Mouse (Mus musculus) midbrain, postnatal 0 days (tissue): ENCODE results near the gene 1700025F22Rik. TPM values are rescaled to one million over a fixed set of nuclear protein-coding genes. Genes with fewer than 3 reads are reported as not detected.
"Not testable (repeated sequence)": the region's sequence is repeated elsewhere in the genome, so short reads cannot be mapped to it uniquely, and the experiment has no call there.

Experiments
- ATAC-seq: fragments of 200-750 bp; cut with Nextera tagmentation; 2 replicates; pipeline ENCODE4 v1.8.0; 2017; ENCODE audit warnings: moderate number of reproducible peaks, mild to moderate bottlenecking, moderate TSS enrichment, moderate library complexity; ENCODE audit not compliant: low FRiP score
- DNase-seq: peaks from one replicate; pipeline ENCODE4 v3.0.0-alpha.2; 2015; ENCODE audit warnings: low spot score
- H3K27ac ChIP-seq: fragments of 300-500 bp; sonication (generic); 2 replicates; pipeline ENCODE4 v1.5.1; 2014; ENCODE audit warnings: low read depth, mild to moderate bottlenecking, low read length, mixed read lengths
- H3K27me3 ChIP-seq: fragments of 300-500 bp; sonication (generic); 2 replicates; pipeline ENCODE4 v1.6.1; 2014; ENCODE audit warnings: low read length, control low read depth, mixed read lengths; ENCODE audit not compliant: insufficient read depth
- H3K36me3 ChIP-seq: fragments of 300-500 bp; sonication (generic); 2 replicates; pipeline ENCODE4 v1.6.1; 2014; ENCODE audit warnings: low read length, control low read depth, mixed read lengths; ENCODE audit not compliant: insufficient read depth
- H3K4me1 ChIP-seq: fragments of 300-500 bp; sonication (generic); 2 replicates; pipeline ENCODE4 v1.6.1; 2014; ENCODE audit warnings: mild to moderate bottlenecking, control low read depth, antibody characterized with exemption, low read length, mixed read lengths; ENCODE audit not compliant: insufficient read depth
- H3K4me2 ChIP-seq: fragments of 300-500 bp; sonication (generic); 2 replicates; pipeline ENCODE4 v1.6.1; 2014; ENCODE audit warnings: low read depth, mild to moderate bottlenecking, low read length, mixed read lengths; ENCODE audit not compliant: poor library complexity, severe bottlenecking
- H3K4me3 ChIP-seq: fragments of 300-500 bp; sonication (generic); 2 replicates; pipeline ENCODE4 v1.5.1; 2014; ENCODE audit warnings: low read depth, mild to moderate bottlenecking, low read length, moderate library complexity
- H3K9ac ChIP-seq: fragments of 300-500 bp; sonication (generic); replicated peaks from 2 replicates; pipeline ENCODE4 v1.6.1; 2014; ENCODE audit warnings: mild to moderate bottlenecking, low read length, moderate library complexity, mixed read lengths; ENCODE audit not compliant: poor library complexity, severe bottlenecking
- H3K9me3 ChIP-seq: fragments of 300-500 bp; sonication (generic); 2 replicates; pipeline ENCODE4 v1.6.1; 2016; ENCODE audit warnings: low read length, control low read depth
- CTCF ChIP-seq: IDR thresholded peaks from 2 replicates; pipeline ENCODE4 v1.5.1; 2016; ENCODE audit warnings: antibody characterized with exemption, mild to moderate bottlenecking
- WGBS: fragments of 180-500 bp; shearing (Covaris S2); extraction: QIAGEN DNeasy Blood & Tissue Kit; methylation state at CpG from one replicate; pipeline ENCODE4 v1.1.7; 2014; 5-methylcytosine and 5-hydroxymethylcytosine counted together
- polyA plus RNA-seq: library from polyadenylated mRNA; unstranded; fragments of >200 nt; fragmentation: Nextera tagmentation; extraction: Ambion mirVana; gene quantifications from 2 replicates; pipeline ENCODE4 v1.2.1, GENCODE M21; 2015
- total RNA-seq: library from RNA; depleted of rRNA; stranded (reverse); fragments of >200 nt; gene quantifications from 2 replicates; pipeline ENCODE4 v1.2.3, GENCODE M21; 2014

The 1700025F22Rik gene
- total and polyA plus RNA-seq, 2 experiments from 2014 or later, result not detected

DNA sequence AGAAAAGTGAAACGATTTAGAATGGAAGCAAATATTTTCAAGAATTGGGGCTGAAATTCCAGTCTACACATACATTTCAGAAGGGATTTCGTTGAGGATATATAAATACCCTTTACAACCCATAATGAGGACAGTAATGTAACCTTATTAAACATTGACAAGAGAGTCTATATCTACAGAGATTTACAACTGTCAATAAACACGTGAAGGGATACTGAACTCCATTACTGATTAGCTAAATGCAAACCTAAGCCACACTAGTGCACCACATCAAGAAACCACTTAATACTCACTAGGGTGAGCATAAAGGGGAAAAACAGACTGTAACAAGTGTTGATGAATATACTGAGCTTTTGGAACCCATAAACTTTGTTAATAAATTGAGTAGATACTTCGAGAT is 29.8 kb downstream of the 1700025F22Rik start:
- Histone ChIP-seq H3K4me3 (no peak overlapping the region), H3K27me3 (no peaks in the 10 kb centered on the region), H3K36me3 (no peaks in the 10 kb centered on the region), H3K9me3 (no peaks in the 10 kb centered on the region), H3K9ac (no peak overlapping the region), H3K4me1 (no peaks in the 10 kb centered on the region), H3K27ac (no peak overlapping the region), H3K4me2 (no peak overlapping the region)
- ATAC-seq, result no peak
- DNase-seq, result no peak
- WGBS, result 81% methylated on average over 4 of the region's 4 CpGs
- TF ChIP-seq CTCF, result no peak

- H3K27ac ChIP-seq, result no peak overlapping the region
- no peaks in the 10 kb centered on the region for H3K9me3 ChIP-seq
- no peak overlapping the region for H3K9ac ChIP-seq
- DNase-seq (no peak), ATAC-seq (no peak)
- H3K27me3 ChIP-seq, result no peaks in the 10 kb centered on the region
- no peaks in the 10 kb centered on the region for H3K4me1 ChIP-seq
- no peak overlapping the region for H3K4me2 ChIP-seq
- no peak overlapping the region for H3K4me3 ChIP-seq
- WGBS, result 89% methylated on average over 2 of the region's 2 CpGs
- no peak for TF ChIP-seq CTCF
- no peaks in the 10 kb centered on the region for H3K36me3 ChIP-seq
Observed at GRCm38 (mm10) chr19:11134852-11135251, 30.3 kb downstream of the 1700025F22Rik start.

DNA sequence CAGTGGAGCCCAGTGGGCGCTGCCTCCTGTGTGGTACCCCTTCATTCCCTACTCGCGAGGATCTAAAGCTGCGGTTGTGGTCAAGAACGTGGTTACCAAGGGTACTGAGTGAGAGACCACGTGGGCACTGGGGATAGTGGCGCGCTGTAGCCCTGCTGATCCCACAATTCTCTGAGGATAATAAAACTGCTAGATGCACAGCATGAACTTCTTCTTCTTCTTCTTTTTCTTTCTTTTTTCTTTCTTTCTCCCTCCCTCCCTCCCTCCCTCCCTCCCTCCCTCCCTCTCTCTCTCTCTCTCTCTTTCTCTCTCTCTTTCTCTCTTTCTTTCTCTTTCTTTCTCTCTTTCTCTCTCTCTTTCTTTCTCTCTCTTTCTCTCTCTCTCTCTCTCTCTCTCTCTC is 34.3 kb downstream of the 1700025F22Rik start, which contains the start of gene 1700017D01Rik:
TSS of gene 1700017D01Rik (minus strand) at position 101 of the 400 bp plus-strand sequence.
- H3K36me3 ChIP-seq, ATAC-seq, DNase-seq, H3K27me3 ChIP-seq, H3K9ac ChIP-seq, H3K9me3 ChIP-seq, H3K4me3 ChIP-seq, H3K4me1 ChIP-seq, H3K4me2 ChIP-seq, H3K27ac ChIP-seq: not testable (repeated sequence)
- WGBS, result 86% methylated on average over 8 of the region's 8 CpGs

DNA sequence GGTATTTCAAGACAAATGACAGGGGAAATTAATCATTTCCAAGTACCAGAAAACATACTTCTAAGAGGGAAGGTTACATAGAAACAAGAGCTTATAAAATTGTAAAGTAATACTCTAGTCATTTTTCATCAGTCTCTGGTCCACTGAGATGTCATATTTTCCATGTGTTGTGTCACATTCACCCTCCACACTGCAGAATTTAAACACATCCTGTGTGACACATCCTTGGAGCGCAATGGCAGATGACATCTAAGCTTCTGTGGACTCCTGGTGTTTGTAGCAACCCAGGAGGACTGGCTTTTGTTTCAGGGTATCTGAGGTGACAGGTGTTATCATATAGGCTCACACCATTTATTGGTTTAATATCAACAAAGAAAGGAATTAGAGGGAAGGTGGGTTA is 35.4 kb downstream of the 1700025F22Rik start:
- no peak overlapping the region for H3K4me3 ChIP-seq
- WGBS, result 92% methylated on average over 1 of the region's 1 CpGs
- H3K4me2 ChIP-seq, result no peak overlapping the region
- H3K4me1 ChIP-seq, result no peaks in the 10 kb centered on the region
- H3K27ac ChIP-seq, result no peak overlapping the region
- H3K36me3 ChIP-seq, result no peaks in the 10 kb centered on the region
- H3K9me3 ChIP-seq, result no peaks in the 10 kb centered on the region
- DNase-seq, result no peak
- no peak overlapping the region for H3K9ac ChIP-seq
- H3K27me3 ChIP-seq, result no peaks in the 10 kb centered on the region
- no peak for ATAC-seq
- no peak for TF ChIP-seq CTCF

GRCm38 (mm10) chr19:11121016-11121420 is 44.1 kb downstream of the 1700025F22Rik start:
- ATAC-seq (peak; percentile 99), DNase-seq (peak; percentile 4)
- Histone ChIP-seq H3K9ac (0 out of 2 replicates have a peak overlapping the region, but pooled peaks have one; percentile 44), H3K4me3 (peak overlapping the region; percentile 38), H3K4me2 (peak overlapping the region; percentile 45), H3K27ac (0 out of 2 replicates have a peak overlapping the region, but pooled peaks have one; percentile 38)
- H3K36me3 ChIP-seq, H3K27me3 ChIP-seq, H3K9me3 ChIP-seq, H3K4me1 ChIP-seq: not testable (repeated sequence)
- WGBS, result 2% methylated on average over 6 of the region's 38 CpGs

GRCm38 (mm10) chr19:11119338-11119737 is 45.8 kb downstream of the 1700025F22Rik start:
- Histone ChIP-seq H3K9ac (no peak overlapping the region), H3K9me3 (0 out of 2 replicates have a peak, but pooled peaks cover 5% of the 10 kb centered on the region), H3K4me2 (no peak overlapping the region), H3K4me1 (no peaks in the 10 kb centered on the region), H3K27ac (no peak overlapping the region), H3K36me3 (no peaks in the 10 kb centered on the region), H3K27me3 (no peaks in the 10 kb centered on the region), H3K4me3 (no peak overlapping the region)
- DNase-seq (no peak), ATAC-seq (no peak)
- WGBS, result 76% methylated on average over 2 of the region's 2 CpGs
- no peak for TF ChIP-seq CTCF
